Mouse (Mus musculus): Measurements from ENCODE around the gene Itfg2.

Gene Itfg2

GRCm38 (mm10) chr6:128435474-128435873 lies 10.7 kb upstream of the Itfg2 start:
- DNase-seq (ENCODE audit: extremely low spot score, low spot score): no peak

GRCm38 (mm10) chr6:128433566-128433965 lies 8.8 kb upstream of the Itfg2 start:
- no peak for DNase-seq (ENCODE audit: extremely low spot score, low spot score)

GRCm38 (mm10) chr6:128432356-128432915 lies 7.7 kb upstream of the Itfg2 start:
- no peak for DNase-seq (ENCODE audit: extremely low spot score, low spot score)

GRCm38 (mm10) chr6:128429826-128430225 lies 5.1 kb upstream of the Itfg2 start:
- DNase-seq (ENCODE audit: extremely low spot score, low spot score): no peak

GRCm38 (mm10) chr6:128429300-128429699 lies 4.6 kb upstream of the Itfg2 start:
- DNase-seq (ENCODE audit: extremely low spot score, low spot score): no peak

GRCm38 (mm10) chr6:128427571-128427970 lies 2.8 kb upstream of the Itfg2 start:
- DNase-seq (ENCODE audit: extremely low spot score, low spot score): no peak

GRCm38 (mm10) chr6:128425046-128425445 lies 315 bp upstream of the Itfg2 start:
- no peak for DNase-seq (ENCODE audit: extremely low spot score, low spot score)

- no peak for DNase-seq (ENCODE audit: extremely low spot score, low spot score)
These were observed 1.0 kb downstream of the Itfg2 start for GRCm38 (mm10) chr6:128423496-128424268.

GRCm38 (mm10) chr6:128421480-128421879 lies 3.3 kb downstream of the Itfg2 start:
- no peak for DNase-seq (ENCODE audit: extremely low spot score, low spot score)

- no peak for DNase-seq (ENCODE audit: extremely low spot score, low spot score)
These were observed 3.7 kb downstream of the Itfg2 start for GRCm38 (mm10) chr6:128421036-128421435.

- DNase-seq (ENCODE audit: extremely low spot score, low spot score): no peak
These were observed 6.7 kb downstream of the Itfg2 start for GRCm38 (mm10) chr6:128418076-128418475.

GRCm38 (mm10) chr6:128416169-128416568 lies 8.6 kb downstream of the Itfg2 start:
- DNase-seq (ENCODE audit: extremely low spot score, low spot score): no peak

GRCm38 (mm10) chr6:128411115-128411514 lies 13.6 kb downstream of the Itfg2 start:
- peak; percentile 83 for DNase-seq (ENCODE audit: extremely low spot score, low spot score)

- DNase-seq (ENCODE audit: extremely low spot score, low spot score): no peak
These were observed 14.4 kb downstream of the Itfg2 start for GRCm38 (mm10) chr6:128410305-128410704.

- no peak for DNase-seq (ENCODE audit: extremely low spot score, low spot score)
These were observed 16.1 kb downstream of the Itfg2 start for GRCm38 (mm10) chr6:128408544-128409125.

GRCm38 (mm10) chr6:128404708-128405107 lies 20.0 kb downstream of the Itfg2 start:
- DNase-seq (ENCODE audit: extremely low spot score, low spot score): no peak

GRCm38 (mm10) chr6:128399421-128400185 lies 25.1 kb downstream of the Itfg2 start:
- peak; percentile 19 for DNase-seq (ENCODE audit: extremely low spot score, low spot score)

GRCm38 (mm10) chr6:128398996-128399395 lies 25.7 kb downstream of the Itfg2 start, which contains the start of gene Nrip2:
Gene Nrip2 (plus strand): TSS chr6:128399296.
- DNase-seq (ENCODE audit: extremely low spot score, low spot score): no peak

- DNase-seq (ENCODE audit: extremely low spot score, low spot score): no peak
These were observed 27.0 kb downstream of the Itfg2 start for GRCm38 (mm10) chr6:128397574-128398261.

GRCm38 (mm10) chr6:128390683-128391082 lies 34.0 kb downstream of the Itfg2 start:
- no peak for DNase-seq (ENCODE audit: extremely low spot score, low spot score)

- DNase-seq (ENCODE audit: extremely low spot score, low spot score): no peak
These were observed 35.5 kb downstream of the Itfg2 start for GRCm38 (mm10) chr6:128389185-128389584.

Measured in neural tube, embryonic 10.5 days (tissue).